Mouse (Mus musculus): ENCODE measurements around the gene Hdac4. TPM values are rescaled to one million over a fixed set of nuclear protein-coding genes. Genes with fewer than 3 reads are reported as not detected.

Hdac4 gene
- total RNA-seq, 2 experiments from 2014 or later = 36.1 to 51.8 TPM

DNA sequence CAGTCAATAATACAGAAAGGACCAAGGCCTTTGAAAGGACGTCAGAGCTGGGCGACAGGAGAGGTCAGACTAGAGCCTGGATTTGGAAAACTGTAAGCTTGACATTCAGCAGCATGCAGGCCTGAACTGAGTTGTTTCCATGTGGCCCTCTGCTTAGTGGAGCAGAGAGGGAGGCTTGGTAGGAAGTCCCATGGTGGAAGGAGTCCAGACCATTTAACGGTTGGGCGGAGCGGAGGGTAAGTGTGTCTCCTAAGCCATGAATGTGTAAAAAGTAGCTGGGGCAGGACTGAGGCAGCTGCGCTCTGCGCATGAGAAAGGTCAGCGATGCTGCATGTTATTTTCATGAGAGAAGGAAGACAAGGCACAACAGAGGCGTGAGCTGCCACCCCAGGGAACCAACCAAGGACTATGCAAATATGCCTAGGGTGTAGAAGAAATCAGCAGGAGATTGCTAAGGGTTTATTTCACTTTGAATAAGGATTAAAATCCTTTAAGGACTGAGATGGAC lies 201.8 kb downstream of the Hdac4 start:
- no peak for DNase-seq (ENCODE audit: low spot score)
- intact Hi-C loops (cut with DNase I) = no loop called here

GRCm38 (mm10) chr1:91992652-91993051 lies 202.8 kb downstream of the Hdac4 start:
- intact Hi-C loops (cut with DNase I) = no loop called here
- no peak for DNase-seq (ENCODE audit: low spot score)

DNA sequence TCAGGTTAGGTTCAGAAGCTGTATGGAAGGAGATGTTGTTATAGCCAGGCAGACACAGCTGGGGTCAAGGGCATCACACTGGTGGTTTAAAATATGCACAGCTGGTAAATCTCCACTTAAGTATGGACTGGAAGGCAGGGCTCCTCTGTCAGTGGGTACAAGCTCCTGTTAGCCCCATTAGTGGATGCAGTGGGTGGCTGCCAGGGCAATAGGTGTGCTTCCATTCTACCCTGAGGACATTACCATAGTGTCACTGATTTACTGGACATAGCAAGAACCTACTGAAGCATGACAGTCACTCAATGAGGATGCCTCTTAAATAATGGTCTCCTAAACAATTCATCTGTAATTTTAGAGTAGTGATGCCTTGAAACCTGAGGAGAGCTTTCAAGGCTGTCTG lies 203.9 kb downstream of the Hdac4 start:
- intact Hi-C loops (cut with DNase I) = no loop called here
- DNase-seq (ENCODE audit: low spot score) = no peak

DNA sequence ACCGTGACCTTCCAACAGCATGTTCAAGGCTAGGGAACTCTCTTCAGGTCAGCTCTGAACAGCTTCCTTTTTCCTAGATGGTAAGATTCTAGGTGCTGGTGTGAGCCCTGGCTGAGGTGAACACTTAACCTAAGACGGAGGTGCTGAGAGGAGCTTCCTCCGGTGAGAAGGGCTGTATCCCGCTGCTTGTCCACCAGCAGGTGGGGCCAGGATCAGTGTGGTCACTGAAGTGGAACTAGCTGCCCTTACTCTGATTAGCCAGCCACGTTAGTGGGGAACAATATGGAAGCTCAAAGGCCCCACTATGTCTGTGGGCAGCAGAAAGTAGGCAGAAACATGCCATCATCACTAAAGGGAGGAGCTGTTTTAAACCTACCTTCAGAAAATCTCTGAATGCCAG lies 204.6 kb downstream of the Hdac4 start:
- no peak for DNase-seq (ENCODE audit: low spot score)
- intact Hi-C loops (cut with DNase I) = no loop called here

- intact Hi-C loops (cut with DNase I) = no loop called here
- no peak for DNase-seq (ENCODE audit: low spot score)
These were observed 206.6 kb downstream of the Hdac4 start for GRCm38 (mm10) chr1:91988866-91989265.

- intact Hi-C loops (cut with DNase I) = no loop called here
These were observed 208.1 kb downstream of the Hdac4 start for GRCm38 (mm10) chr1:91987431-91987830.

GRCm38 (mm10) chr1:91985783-91986182 lies 209.7 kb downstream of the Hdac4 start:
- intact Hi-C loops (cut with DNase I) = no loop called here
- DNase-seq (ENCODE audit: low spot score) = no peak

More at GRCm38 (mm10) chr1:91987431-91987830, 208.1 kb downstream of the Hdac4 start:
- DNase-seq (ENCODE audit: low spot score) = no peak

- intact Hi-C loops (cut with DNase I) = no loop called here
These were observed 211.0 kb downstream of the Hdac4 start for GRCm38 (mm10) chr1:91984507-91984906.

DNA sequence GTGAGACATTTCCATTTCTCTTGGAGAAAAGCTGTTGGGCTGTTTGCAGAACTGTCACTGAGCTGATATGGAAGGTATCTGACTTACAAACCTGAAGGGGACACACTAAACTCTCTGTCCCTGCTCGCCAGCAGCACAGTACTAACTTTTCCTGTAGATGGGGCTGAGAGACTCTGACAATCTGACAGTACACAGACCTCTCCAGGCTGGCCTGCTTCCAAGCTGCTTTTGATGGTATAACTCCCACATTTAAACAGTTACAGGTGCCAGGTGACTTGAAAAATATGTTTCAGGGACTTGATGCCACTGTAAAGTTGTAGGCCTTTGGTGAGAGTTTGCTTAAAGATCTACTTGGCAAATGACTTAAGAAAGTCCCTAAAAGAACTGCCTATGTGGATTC lies 214.1 kb downstream of the Hdac4 start:
- intact Hi-C loops (cut with DNase I) = no loop called here

More at GRCm38 (mm10) chr1:91984507-91984906, 211.0 kb downstream of the Hdac4 start:
- DNase-seq (ENCODE audit: low spot score) = no peak

DNA sequence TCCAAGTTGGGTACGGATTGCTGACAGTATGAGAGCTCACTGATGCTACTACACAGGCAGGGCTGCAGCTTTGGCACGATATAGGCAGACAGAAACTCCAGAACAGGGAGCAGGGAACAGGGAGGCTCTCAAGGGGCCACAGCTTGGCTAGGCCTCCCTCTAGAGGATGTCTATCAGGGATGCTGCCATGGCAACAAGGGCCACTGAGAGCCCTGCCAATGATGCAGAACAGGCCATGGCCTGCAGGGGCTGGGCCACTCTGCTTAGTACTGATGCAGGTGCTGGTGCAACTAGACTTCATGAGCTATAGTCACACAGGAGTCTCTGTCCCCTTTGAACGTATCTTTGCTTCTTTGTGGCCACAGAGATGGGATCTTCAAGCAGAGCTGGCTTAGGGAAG lies 217.1 kb downstream of the Hdac4 start:
- DNase-seq (ENCODE audit: low spot score) = peak; percentile 17
- intact Hi-C loops (cut with DNase I) = no loop called here

More for the DNA sequence above, 214.1 kb downstream of the Hdac4 start:
- no peak for DNase-seq (ENCODE audit: low spot score)

- intact Hi-C loops (cut with DNase I) = loop anchor here (5.0 kb wide), 1 partner anchor 208 kb away; no protein-coding TSS in a partner anchor
These were observed 226.7 kb downstream of the Hdac4 start for GRCm38 (mm10) chr1:91968710-91969379.

GRCm38 (mm10) chr1:91967041-91967440 lies 228.5 kb downstream of the Hdac4 start:
- intact Hi-C loops (cut with DNase I) = loop anchor here (2.0 to 5.0 kb wide), 2 partner anchors 54 to 210 kb away; no protein-coding TSS in a partner anchor
- no peak for DNase-seq (ENCODE audit: low spot score)

More at GRCm38 (mm10) chr1:91968710-91969379, 226.7 kb downstream of the Hdac4 start:
- no peak for DNase-seq (ENCODE audit: low spot score)

DNA sequence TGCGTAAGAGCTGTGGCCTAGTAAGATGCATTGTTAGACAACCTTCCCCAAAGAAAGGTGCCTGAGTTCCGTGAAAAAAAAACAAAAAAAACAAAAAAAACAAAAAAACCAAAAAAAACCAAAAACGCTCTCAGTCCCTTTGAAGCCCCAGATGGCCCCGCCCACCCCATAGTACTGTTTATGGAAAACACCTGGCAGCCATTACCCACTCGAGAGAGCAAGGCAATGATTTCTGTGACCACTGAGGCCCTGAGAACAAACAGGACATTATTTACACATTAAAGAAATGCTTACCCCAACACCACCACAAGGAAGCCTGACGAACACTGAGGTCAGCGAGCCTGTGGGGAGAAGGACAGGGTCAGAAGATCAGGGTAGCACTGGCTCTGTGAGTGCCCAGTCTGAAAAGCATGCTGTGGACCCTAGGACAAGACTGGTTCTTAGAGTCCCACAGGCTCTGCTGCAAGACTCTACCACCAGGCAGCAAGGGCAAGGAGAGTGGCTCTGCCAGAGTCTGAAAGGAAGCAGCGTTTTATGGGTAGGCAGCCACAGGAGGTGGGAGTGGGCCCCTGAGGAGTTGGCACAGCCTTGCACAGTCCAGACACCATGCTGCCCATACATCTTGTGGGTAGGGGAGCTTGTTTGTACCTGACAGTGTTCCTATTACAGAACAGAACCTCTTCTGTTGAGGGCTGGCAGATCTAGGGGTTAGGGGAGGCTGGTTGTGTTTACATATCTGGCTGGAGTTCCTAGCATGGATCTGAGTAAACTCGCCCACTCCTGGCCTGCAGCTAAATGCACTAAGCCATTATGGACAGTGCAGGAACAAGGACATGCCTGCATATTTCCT lies 230.8 kb downstream of the Hdac4 start:
- intact Hi-C loops (cut with DNase I) = loop anchor here (5.0 kb wide), 2 partner anchors 213 to 648 kb away; no protein-coding TSS in a partner anchor

DNA sequence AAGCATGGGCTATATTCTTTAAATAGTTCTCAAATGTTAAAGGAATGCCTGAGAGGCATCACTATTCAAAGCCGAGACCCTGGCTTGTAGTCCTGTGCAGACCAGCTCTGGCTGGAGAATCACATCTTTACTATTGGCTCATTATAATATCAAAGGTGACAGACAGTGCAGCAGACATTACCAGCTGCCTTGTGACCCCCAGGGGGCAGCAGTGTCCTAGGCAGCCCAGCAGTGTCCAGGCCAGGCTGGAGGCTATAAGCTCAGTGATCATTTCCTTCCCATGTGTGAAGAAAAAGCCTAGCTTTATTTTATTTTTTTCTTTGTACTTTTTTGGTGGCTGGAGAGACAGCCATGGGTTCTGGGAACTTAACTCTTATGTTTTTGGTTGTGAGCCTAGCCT lies 233.2 kb downstream of the Hdac4 start:
- peak; percentile 23 for DNase-seq (ENCODE audit: low spot score)
- intact Hi-C loops (cut with DNase I) = loop anchor here (2.0 to 5.0 kb wide), 3 partner anchors 399 to 650 kb away; no protein-coding TSS in a partner anchor

More for the DNA sequence above, 230.8 kb downstream of the Hdac4 start:
- no peak for DNase-seq (ENCODE audit: low spot score)

DNA sequence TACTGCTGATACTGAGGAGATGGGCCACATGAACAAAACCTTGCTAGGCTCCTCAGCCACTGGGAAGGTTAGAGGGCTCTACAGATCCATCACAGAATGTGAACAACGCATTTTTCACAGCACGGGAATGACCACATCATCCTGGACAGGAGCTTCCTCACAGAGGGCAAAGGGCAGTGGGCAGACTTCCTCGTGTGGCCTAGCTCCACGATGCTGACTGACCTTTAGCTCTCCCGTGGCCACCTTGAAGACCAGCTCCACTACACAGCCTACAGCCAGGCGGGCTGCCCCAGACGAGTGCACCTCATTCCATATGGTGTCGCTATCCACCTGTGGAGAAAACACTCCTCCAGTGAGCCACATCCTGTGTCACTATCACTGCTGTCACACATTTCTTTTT lies 234.3 kb downstream of the Hdac4 start:
- no peak for DNase-seq (ENCODE audit: low spot score)
- intact Hi-C loops (cut with DNase I) = loop anchor here (5.0 kb wide), 1 partner anchor 651 kb away; no protein-coding TSS in a partner anchor

DNA sequence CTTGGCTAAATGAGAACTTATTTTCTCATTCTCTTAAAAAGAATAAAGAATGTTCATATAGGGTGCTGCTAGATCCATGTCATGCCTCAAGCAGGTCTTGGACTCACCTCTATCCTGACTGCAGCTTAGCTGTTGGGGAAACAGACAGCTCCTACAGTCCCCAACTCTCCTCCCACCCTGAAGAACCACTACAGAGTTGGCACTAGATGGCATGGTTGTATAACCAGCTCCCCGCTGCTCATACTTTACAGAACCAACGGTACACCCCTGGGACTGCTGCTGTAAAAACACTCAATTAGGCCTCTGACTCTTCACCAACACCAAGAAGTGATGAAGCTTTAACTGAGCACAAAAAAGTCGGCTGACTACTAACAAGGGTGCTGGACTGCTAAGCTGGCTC lies 235.6 kb downstream of the Hdac4 start:
- DNase-seq (ENCODE audit: low spot score) = no peak
- intact Hi-C loops (cut with DNase I) = loop anchor here (5.0 kb wide), 1 partner anchor 652 kb away; no protein-coding TSS in a partner anchor

DNA sequence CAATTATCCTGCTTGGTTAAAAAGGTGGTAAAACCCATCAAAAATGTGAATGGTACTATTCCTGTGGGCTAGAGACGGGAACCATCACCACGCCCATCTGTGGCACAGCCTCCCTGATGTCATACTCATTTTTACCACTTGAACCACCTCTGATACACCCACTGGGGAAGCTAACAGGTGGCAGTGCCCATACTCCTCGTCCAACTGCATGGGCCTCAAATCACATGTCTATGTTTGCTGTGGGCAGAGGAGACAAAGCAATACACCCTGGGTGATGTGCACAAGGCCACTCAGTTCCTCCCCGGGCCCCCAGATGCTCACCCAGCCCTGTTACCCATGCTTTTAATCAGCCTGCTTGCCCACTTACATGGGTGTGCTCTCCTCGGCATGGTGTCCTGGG lies 236.5 kb downstream of the Hdac4 start:
- no peak for DNase-seq (ENCODE audit: low spot score)
- intact Hi-C loops (cut with DNase I) = no loop called here

DNA sequence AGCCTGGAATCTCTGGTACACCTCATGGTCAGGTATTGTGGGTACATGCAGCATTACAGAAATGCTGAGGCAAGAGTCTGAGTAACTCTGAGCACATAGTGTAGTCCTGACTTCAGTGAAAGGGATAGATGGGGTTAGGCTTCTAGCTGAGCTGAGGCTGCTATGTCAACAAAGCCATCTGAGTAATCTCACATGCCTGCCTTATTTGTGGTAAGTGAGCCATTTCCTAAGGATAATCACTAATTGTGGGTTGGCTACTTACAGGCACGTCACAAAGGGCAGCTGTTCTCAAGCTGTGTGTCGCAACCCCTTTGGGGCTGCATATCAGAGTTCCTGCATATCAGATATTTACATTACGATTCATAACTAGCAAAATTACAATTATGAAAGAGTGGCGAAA lies 239.3 kb downstream of the Hdac4 start:
- intact Hi-C loops (cut with DNase I) = no loop called here
- no peak for DNase-seq (ENCODE audit: low spot score)

DNA sequence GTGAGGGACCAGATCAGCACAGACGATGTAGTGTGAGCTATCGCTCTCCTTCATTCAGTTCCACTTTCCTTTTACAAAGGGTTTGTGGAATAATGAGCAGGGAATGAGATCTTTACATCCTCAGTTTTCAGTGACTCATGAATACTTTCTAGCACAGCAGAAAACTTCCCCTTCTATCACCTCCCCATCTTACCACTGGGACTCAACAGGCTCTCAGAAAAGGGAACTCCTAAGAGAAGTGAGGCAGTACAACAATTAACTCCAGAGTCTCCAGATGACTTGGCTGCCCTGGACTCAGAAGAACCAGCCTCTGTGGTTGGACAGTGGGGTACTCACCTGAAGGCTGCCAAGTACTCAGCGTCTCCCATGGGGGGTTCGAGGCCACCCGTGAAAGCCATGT lies 240.5 kb downstream of the Hdac4 start:
- intact Hi-C loops (cut with DNase I) = no loop called here
- no peak for DNase-seq (ENCODE audit: low spot score)

GRCm38 (mm10) chr1:91952912-91953311 lies 242.6 kb downstream of the Hdac4 start:
- no peak for DNase-seq (ENCODE audit: low spot score)
- intact Hi-C loops (cut with DNase I) = no loop called here

All from heart, postnatal 25 days (tissue).